Mouse (Mus musculus) C2C12 (cell line): ENCODE results near the gene Slx1b. TPM values are rescaled to one million over a fixed set of nuclear protein-coding genes. Genes with fewer than 3 reads are reported as not detected.
"Not testable (repeated sequence)": the region's sequence is repeated elsewhere in the genome, so short reads cannot be mapped to it uniquely, and the experiment has no call there.

Experiments used
- H3K27me3 ChIP-seq: one replicate; pipeline ENCODE4 v1.6.1; 2011; ENCODE audit not compliant: control insufficient read depth, insufficient read depth, insufficient read length
- H3K36me3 ChIP-seq: one replicate; pipeline ENCODE4 v1.6.1; 2011; ENCODE audit not compliant: control insufficient read depth, insufficient read depth
- H3K4me3 ChIP-seq: one replicate; pipeline ENCODE4 v1.5.1; 2011; ENCODE audit warnings: mild to moderate bottlenecking, control low read depth; ENCODE audit not compliant: poor library complexity, insufficient read depth, severe bottlenecking
- H3K79me2 ChIP-seq: one replicate; pipeline ENCODE4 v1.6.1; 2011; ENCODE audit not compliant: control insufficient read depth, insufficient read depth
- H3K79me3 ChIP-seq: one replicate; pipeline ENCODE4 v1.6.1; 2011; ENCODE audit warnings: low read depth, control low read depth
- H3ac ChIP-seq: one replicate; pipeline ENCODE3; 2011; ENCODE audit warnings: low read depth; ENCODE audit not compliant: control insufficient read depth, insufficient read length
- CEBPB ChIP-seq: IDR thresholded peaks from one replicate; pipeline ENCODE4 v1.6.1; 2011; ENCODE audit warnings: low read depth, mild to moderate bottlenecking, control low read depth, moderate library complexity
- CTCF ChIP-seq: IDR thresholded peaks from one replicate; pipeline ENCODE4 v1.5.1; 2011; ENCODE audit not compliant: control insufficient read depth, insufficient read depth, insufficient read length
- FOSL1 ChIP-seq: IDR thresholded peaks from one replicate; pipeline ENCODE4 v1.8.0; 2011; ENCODE audit warnings: mild to moderate bottlenecking, low read length; ENCODE audit not compliant: poor library complexity, insufficient read depth, severe bottlenecking
- MAX ChIP-seq: IDR thresholded peaks from one replicate; pipeline ENCODE4 v1.6.1; 2011; ENCODE audit warnings: mild to moderate bottlenecking, control low read depth
- MYOD1 ChIP-seq: IDR thresholded peaks from one replicate; pipeline ENCODE4 v1.6.1; 2011; ENCODE audit warnings: low read depth; ENCODE audit not compliant: control insufficient read depth, insufficient read length
- MYOG ChIP-seq: IDR thresholded peaks from one replicate; pipeline ENCODE4 v1.6.1; 2011; ENCODE audit not compliant: control insufficient read depth, insufficient read length; ENCODE audit errors: extremely low read depth
- USF1 ChIP-seq: IDR thresholded peaks from one replicate; pipeline ENCODE4 v1.6.1; 2011; ENCODE audit warnings: low read depth, mild to moderate bottlenecking, control low read depth, moderate library complexity
- polyA plus RNA-seq: library from polyadenylated mRNA; unstranded; fragments of >200 nt; fragmentation: generic; extraction: Trizol; gene quantifications from one replicate; pipeline ENCODE4 v1.2.1, GENCODE M21; 2012; ENCODE audit warnings: missing spikeins

Gene Slx1b
- polyA plus RNA-seq, 1 experiment = 5.4 TPM

DNA sequence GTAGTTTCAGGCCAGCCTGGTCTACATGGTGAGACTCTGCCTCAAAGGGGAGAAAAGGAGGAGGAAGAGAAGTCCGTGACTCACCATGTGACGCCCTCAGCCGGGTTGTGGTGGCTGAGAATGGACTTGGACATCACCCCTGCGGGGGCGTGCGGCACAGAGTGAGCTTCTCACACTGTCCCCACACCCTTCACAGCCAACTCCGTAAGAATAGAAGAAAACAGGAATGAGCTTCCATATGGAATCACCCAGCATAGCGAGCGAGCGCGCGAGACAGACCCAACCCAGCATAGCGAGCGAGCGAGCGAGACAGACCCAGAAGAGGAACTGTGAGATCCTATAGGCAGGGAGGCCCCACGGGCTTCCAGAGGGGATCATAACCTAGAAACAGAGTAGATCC lies 44.0 kb upstream of the Slx1b start:
- Histone ChIP-seq H3K79me3 (no peaks in the 10 kb centered on the region), H3ac (no peak overlapping the region), H3K79me2 (no peaks in the 10 kb centered on the region), H3K36me3 (no peaks in the 10 kb centered on the region), H3K4me3 (no peak overlapping the region), H3K27me3 (no peaks in the 10 kb centered on the region)
- TF ChIP-seq CTCF (no peak), FOSL1 (no peak), CEBPB (no peak), MYOG (no peak), MYOD1 (no peak), MAX (no peak), USF1 (no peak)

DNA sequence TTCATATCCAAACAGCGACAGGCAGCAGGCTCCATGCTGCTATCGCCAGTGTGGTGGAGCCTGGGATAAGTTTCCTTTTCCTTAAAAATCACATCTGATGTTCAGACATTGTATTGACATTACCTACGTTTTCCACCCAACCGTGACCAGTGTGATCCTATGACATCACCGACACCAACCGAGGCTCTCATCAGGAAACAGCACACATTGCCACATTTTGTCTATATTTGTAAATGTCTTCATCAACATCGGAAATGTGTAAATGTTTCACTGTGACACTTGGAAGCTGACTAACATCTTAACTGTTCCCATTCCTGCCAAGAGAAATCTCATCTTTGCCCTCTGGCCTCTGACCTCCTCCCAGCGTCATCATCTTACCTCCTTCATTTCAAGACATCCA lies 40.5 kb upstream of the Slx1b start:
- Histone ChIP-seq H3K36me3 (no peaks in the 10 kb centered on the region), H3K27me3 (no peaks in the 10 kb centered on the region), H3K79me3 (no peaks in the 10 kb centered on the region), H3ac (no peak overlapping the region), H3K4me3 (no peak overlapping the region), H3K79me2 (no peaks in the 10 kb centered on the region)
- no peak for TF ChIP-seq MYOG
- TF ChIP-seq FOSL1 = no peak
- TF ChIP-seq USF1 = no peak
- TF ChIP-seq MYOD1 = no peak
- no peak for TF ChIP-seq MAX
- TF ChIP-seq CTCF = no peak
- no peak for TF ChIP-seq CEBPB

DNA sequence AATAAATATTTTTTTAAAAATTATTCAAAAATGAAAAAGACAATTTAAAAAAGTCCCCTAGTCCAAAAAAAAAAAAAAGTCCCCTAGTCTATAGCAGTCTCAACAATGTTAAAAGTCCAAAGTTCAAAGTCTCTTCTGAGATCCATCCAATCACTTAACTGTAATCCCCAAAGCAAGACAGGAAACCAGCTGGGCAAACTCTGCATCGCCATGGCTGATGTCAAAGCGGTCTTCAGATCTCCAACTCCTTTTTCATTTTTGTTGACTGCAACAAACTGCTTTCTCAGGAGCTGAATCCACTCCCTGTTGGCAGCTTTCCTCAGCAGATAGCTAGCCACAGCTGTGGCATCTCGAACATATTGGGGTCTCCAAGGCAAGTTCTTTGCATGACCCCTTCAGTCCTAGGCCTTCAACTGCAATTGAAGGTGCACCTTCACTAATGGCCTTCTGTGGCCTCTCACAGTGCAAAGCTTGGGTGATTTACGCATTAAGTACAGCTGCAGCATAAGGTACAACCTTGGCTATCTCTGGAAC lies 34.7 kb upstream of the Slx1b start:
- H3K79me2 ChIP-seq, H3K4me3 ChIP-seq, H3ac ChIP-seq, H3K36me3 ChIP-seq, H3K27me3 ChIP-seq, H3K79me3 ChIP-seq: not testable (repeated sequence)

DNA sequence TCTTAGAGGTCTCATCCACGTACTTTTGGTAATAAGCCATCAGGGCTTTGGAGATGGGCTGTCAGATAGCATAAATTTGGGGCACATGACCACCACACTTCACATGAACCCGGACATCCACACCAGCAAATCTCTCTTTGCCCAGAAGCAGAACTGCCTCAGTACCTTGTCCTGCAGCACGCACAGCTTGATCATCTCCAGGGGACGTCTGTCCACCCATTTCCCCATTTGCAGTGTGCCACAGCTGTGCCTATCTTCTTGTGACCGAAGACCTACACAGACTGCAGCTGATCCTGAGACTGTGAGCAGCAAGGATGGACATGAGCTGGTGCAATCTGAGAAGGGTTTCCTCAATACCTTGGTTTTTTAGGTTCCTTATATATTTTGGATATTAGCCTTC lies 30.1 kb upstream of the Slx1b start:
- TF ChIP-seq MYOG (no peak), MAX (no peak), CEBPB (no peak), USF1 (no peak), CTCF (no peak), MYOD1 (no peak), FOSL1 (no peak)
- Histone ChIP-seq H3K27me3 (no peaks in the 10 kb centered on the region), H3ac (no peak overlapping the region), H3K36me3 (no peaks in the 10 kb centered on the region), H3K79me2 (no peaks in the 10 kb centered on the region), H3K4me3 (no peak overlapping the region), H3K79me3 (no peaks in the 10 kb centered on the region)

DNA sequence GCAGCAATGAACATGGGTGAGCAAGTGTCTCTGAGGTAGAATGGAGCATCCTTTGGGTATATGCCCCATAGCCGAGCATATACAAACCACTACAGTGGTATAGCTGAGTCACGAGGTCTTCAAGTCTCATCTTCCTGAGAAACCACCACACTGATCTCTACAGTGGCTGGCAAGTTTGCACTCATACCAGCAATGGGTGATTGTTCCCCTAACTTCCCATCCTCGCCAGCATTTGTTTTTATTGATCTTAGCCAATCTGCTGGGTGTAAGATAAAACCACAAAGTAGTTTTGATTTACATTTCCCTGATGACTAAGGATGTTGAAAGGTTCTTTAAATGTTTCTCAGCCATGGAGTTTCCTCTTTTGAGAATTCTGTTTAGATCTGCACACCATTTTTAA lies 29.5 kb upstream of the Slx1b start:
- H3K79me3 ChIP-seq = no peaks in the 10 kb centered on the region
- H3K36me3 ChIP-seq = no peaks in the 10 kb centered on the region
- no peaks in the 10 kb centered on the region for H3K27me3 ChIP-seq
- no peaks in the 10 kb centered on the region for H3K79me2 ChIP-seq
- TF ChIP-seq FOSL1 (no peak), CTCF (no peak), MAX (no peak), MYOG (no peak), CEBPB (no peak), MYOD1 (no peak), USF1 (no peak)
- no peak overlapping the region for H3ac ChIP-seq
- H3K4me3 ChIP-seq = no peak overlapping the region

DNA sequence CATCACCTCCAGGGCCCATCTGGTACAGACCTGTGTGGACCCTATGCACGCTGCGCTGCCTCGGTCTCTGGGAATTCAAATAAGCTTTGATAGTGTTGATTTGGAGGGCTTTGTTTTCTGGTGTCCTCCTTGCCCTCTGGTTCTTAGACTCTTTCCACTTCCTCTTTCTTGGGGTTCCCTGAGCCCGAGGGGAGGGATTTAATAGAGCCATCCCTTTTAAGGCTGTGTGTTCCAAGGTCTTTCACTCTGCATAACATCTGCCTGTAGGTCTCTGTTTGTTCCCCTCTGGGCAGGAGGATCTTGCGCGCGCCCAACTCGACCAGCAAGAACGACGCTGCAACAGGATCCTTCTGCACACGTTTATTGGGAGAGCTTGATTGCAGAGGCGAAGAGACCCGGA lies 26.1 kb upstream of the Slx1b start:
- no peaks in the 10 kb centered on the region for H3K36me3 ChIP-seq
- no peaks in the 10 kb centered on the region for H3K79me3 ChIP-seq
- no peak overlapping the region for H3K4me3 ChIP-seq
- H3K27me3 ChIP-seq = peaks cover 4% of the 10 kb centered on the region
- H3ac ChIP-seq = no peak overlapping the region
- TF ChIP-seq CTCF (no peak), MAX (no peak), MYOD1 (no peak), FOSL1 (no peak), USF1 (no peak), CEBPB (no peak), MYOG (no peak)
- no peaks in the 10 kb centered on the region for H3K79me2 ChIP-seq
